Mouse (Mus musculus) midbrain, postnatal 0 days (tissue): ENCODE measurements around the gene Zbtb1. TPM values are rescaled to one million over a fixed set of nuclear protein-coding genes. Genes with fewer than 3 reads are reported as not detected.
A peak's percentile ranks its signal among the peaks of the same experiment; 100 is the strongest.

Experiments
- ATAC-seq: fragments of 200-750 bp; cut with Nextera tagmentation; 2 replicates; pipeline ENCODE4 v1.8.0; 2017; ENCODE audit warnings: moderate number of reproducible peaks, mild to moderate bottlenecking, moderate TSS enrichment, moderate library complexity; ENCODE audit not compliant: low FRiP score
- DNase-seq: peaks from one replicate; pipeline ENCODE4 v3.0.0-alpha.2; 2015; ENCODE audit warnings: low spot score
- H3K27ac ChIP-seq: fragments of 300-500 bp; sonication (generic); 2 replicates; pipeline ENCODE4 v1.5.1; 2014; ENCODE audit warnings: low read depth, mild to moderate bottlenecking, low read length, mixed read lengths
- H3K27me3 ChIP-seq: fragments of 300-500 bp; sonication (generic); 2 replicates; pipeline ENCODE4 v1.6.1; 2014; ENCODE audit warnings: low read length, control low read depth, mixed read lengths; ENCODE audit not compliant: insufficient read depth
- H3K36me3 ChIP-seq: fragments of 300-500 bp; sonication (generic); 2 replicates; pipeline ENCODE4 v1.6.1; 2014; ENCODE audit warnings: low read length, control low read depth, mixed read lengths; ENCODE audit not compliant: insufficient read depth
- H3K4me1 ChIP-seq: fragments of 300-500 bp; sonication (generic); 2 replicates; pipeline ENCODE4 v1.6.1; 2014; ENCODE audit warnings: mild to moderate bottlenecking, control low read depth, antibody characterized with exemption, low read length, mixed read lengths; ENCODE audit not compliant: insufficient read depth
- H3K4me2 ChIP-seq: fragments of 300-500 bp; sonication (generic); 2 replicates; pipeline ENCODE4 v1.6.1; 2014; ENCODE audit warnings: low read depth, mild to moderate bottlenecking, low read length, mixed read lengths; ENCODE audit not compliant: poor library complexity, severe bottlenecking
- H3K4me3 ChIP-seq: fragments of 300-500 bp; sonication (generic); 2 replicates; pipeline ENCODE4 v1.5.1; 2014; ENCODE audit warnings: low read depth, mild to moderate bottlenecking, low read length, moderate library complexity
- H3K9ac ChIP-seq: fragments of 300-500 bp; sonication (generic); replicated peaks from 2 replicates; pipeline ENCODE4 v1.6.1; 2014; ENCODE audit warnings: mild to moderate bottlenecking, low read length, moderate library complexity, mixed read lengths; ENCODE audit not compliant: poor library complexity, severe bottlenecking
- H3K9me3 ChIP-seq: fragments of 300-500 bp; sonication (generic); 2 replicates; pipeline ENCODE4 v1.6.1; 2016; ENCODE audit warnings: low read length, control low read depth
- CTCF ChIP-seq: IDR thresholded peaks from 2 replicates; pipeline ENCODE4 v1.5.1; 2016; ENCODE audit warnings: antibody characterized with exemption, mild to moderate bottlenecking
- WGBS: fragments of 180-500 bp; shearing (Covaris S2); extraction: QIAGEN DNeasy Blood & Tissue Kit; methylation state at CpG from one replicate; pipeline ENCODE4 v1.1.7; 2014; 5-methylcytosine and 5-hydroxymethylcytosine counted together
- polyA plus RNA-seq: library from polyadenylated mRNA; unstranded; fragments of >200 nt; fragmentation: Nextera tagmentation; extraction: Ambion mirVana; gene quantifications from 2 replicates; pipeline ENCODE4 v1.2.1, GENCODE M21; 2015
- total RNA-seq: library from RNA; depleted of rRNA; stranded (reverse); fragments of >200 nt; gene quantifications from 2 replicates; pipeline ENCODE4 v1.2.3, GENCODE M21; 2014

Zbtb1 gene
- total and polyA plus RNA-seq, 2 experiments from 2014 or later = 1.9 to 2.9 TPM

GRCm38 (mm10) chr12:76378556-76378955 lies 8.5 kb downstream of the Zbtb1 start:
- Histone ChIP-seq H3K4me3 (no peak overlapping the region), H3K9me3 (no peaks in the 10 kb centered on the region), H3K4me1 (no peaks in the 10 kb centered on the region), H3K9ac (no peak overlapping the region), H3K27ac (no peak overlapping the region), H3K36me3 (no peaks in the 10 kb centered on the region), H3K4me2 (no peak overlapping the region), H3K27me3 (no peaks in the 10 kb centered on the region)
- TF ChIP-seq CTCF = no peak
- WGBS = 93% methylated on average over 5 of the region's 5 CpGs
- no peak for DNase-seq
- no peak for ATAC-seq

- 91% methylated on average over 7 of the region's 7 CpGs for WGBS
- Histone ChIP-seq H3K36me3 (no peaks in the 10 kb centered on the region), H3K4me3 (no peak overlapping the region), H3K9me3 (no peaks in the 10 kb centered on the region), H3K4me1 (no peaks in the 10 kb centered on the region), H3K27ac (no peak overlapping the region), H3K27me3 (no peaks in the 10 kb centered on the region), H3K9ac (no peak overlapping the region), H3K4me2 (no peak overlapping the region)
- DNase-seq = no peak
- no peak for TF ChIP-seq CTCF
- ATAC-seq = no peak
Measured at GRCm38 (mm10) chr12:76380151-76380550, 10.1 kb downstream of the Zbtb1 start.

- TF ChIP-seq CTCF = no peak
- H3K9me3 ChIP-seq = no peaks in the 10 kb centered on the region
- DNase-seq (no peak), ATAC-seq (no peak)
- H3K9ac ChIP-seq = no peak overlapping the region
- 95% methylated on average over 8 of the region's 8 CpGs for WGBS
- no peaks in the 10 kb centered on the region for H3K27me3 ChIP-seq
- H3K36me3 ChIP-seq = peaks cover 5% of the 10 kb centered on the region; the same call in 1 of the 2 replicates
- H3K4me3 ChIP-seq = no peak overlapping the region
- H3K4me1 ChIP-seq = no peaks in the 10 kb centered on the region
- no peak overlapping the region for H3K27ac ChIP-seq
- H3K4me2 ChIP-seq = no peak overlapping the region
Measured at GRCm38 (mm10) chr12:76385342-76385741, 15.3 kb downstream of the Zbtb1 start.

- Histone ChIP-seq H3K4me1 (no peaks in the 10 kb centered on the region), H3K4me2 (no peak overlapping the region), H3K27me3 (no peaks in the 10 kb centered on the region), H3K27ac (no peak overlapping the region), H3K9me3 (no peaks in the 10 kb centered on the region), H3K4me3 (no peak overlapping the region), H3K36me3 (peaks cover 5% of the 10 kb centered on the region; the same call in 1 of the 2 replicates), H3K9ac (no peak overlapping the region)
- WGBS = 65% methylated on average over 11 of the region's 11 CpGs
- no peak for TF ChIP-seq CTCF
- peak; percentile 51 for DNase-seq
- ATAC-seq = no peak
Measured at GRCm38 (mm10) chr12:76388794-76389193, 18.7 kb downstream of the Zbtb1 start.

GRCm38 (mm10) chr12:76391595-76392271 lies 21.7 kb downstream of the Zbtb1 start:
- no peak for ATAC-seq
- no peaks in the 10 kb centered on the region for H3K27me3 ChIP-seq
- WGBS = 82% methylated on average over 3 of the region's 3 CpGs

GRCm38 (mm10) chr12:76392979-76393378 lies 22.9 kb downstream of the Zbtb1 start:
- DNase-seq = no peak
- no peak overlapping the region for H3K9ac ChIP-seq
- H3K4me2 ChIP-seq = no peak overlapping the region
- TF ChIP-seq CTCF = no peak
- H3K27ac ChIP-seq = no peak overlapping the region
- H3K4me3 ChIP-seq = no peak overlapping the region
- no peaks in the 10 kb centered on the region for H3K4me1 ChIP-seq
- no peaks in the 10 kb centered on the region for H3K27me3 ChIP-seq
- no peaks in the 10 kb centered on the region for H3K9me3 ChIP-seq
- 84% methylated on average over 5 of the region's 5 CpGs for WGBS
- ATAC-seq = no peak
- no peaks in the 10 kb centered on the region for H3K36me3 ChIP-seq

More at GRCm38 (mm10) chr12:76391595-76392271, 21.7 kb downstream of the Zbtb1 start:
- no peaks in the 10 kb centered on the region for H3K9me3 ChIP-seq
- no peak for DNase-seq
- H3K36me3 ChIP-seq = peaks cover 2% of the 10 kb centered on the region; the same call in 1 of the 2 replicates
- H3K9ac ChIP-seq = no peak overlapping the region
- H3K4me3 ChIP-seq = no peak overlapping the region
- H3K4me1 ChIP-seq = no peaks in the 10 kb centered on the region
- H3K27ac ChIP-seq = no peak overlapping the region
- H3K4me2 ChIP-seq = no peak overlapping the region
- TF ChIP-seq CTCF = peak; percentile 4; the same call in 1 of the 2 replicates
